Comparison of ENCODE assay signal across 12 mouse cellular contexts in the genomic region with DNA sequence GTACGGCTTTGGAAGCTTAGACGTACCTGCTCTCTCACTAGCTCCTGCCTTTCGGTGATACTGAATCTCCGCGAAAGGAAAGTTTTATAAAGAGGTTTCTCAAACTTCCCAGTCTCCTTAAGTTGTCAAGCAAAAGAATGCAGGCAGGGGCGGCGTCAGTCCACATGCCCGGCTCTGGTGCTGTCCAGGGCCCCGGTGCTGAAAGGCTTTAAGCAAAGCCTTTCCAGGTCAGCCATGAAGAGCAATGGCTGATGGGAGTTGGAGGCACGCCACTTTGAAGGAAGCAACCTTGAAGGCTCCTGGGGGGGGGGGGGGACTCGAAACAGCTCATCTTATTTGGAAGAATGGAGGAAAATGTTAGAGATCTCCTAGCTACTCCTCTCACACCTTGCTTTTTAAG. TPM values are rescaled to one million over a fixed set of nuclear protein-coding genes. Genes with fewer than 3 reads are reported as not detected.
DNase-seq lines count a peak whose midpoint lies in the region; ATAC-seq and TF ChIP-seq lines count a peak whose summit lies in the region.
"Had no signal": no experiment of that assay in that cellular context is flagged by ENCODE, and none has a peak within 500 bp of the region (broad histone marks: within the 10 kb centered on the region; RNA-seq: fewer than 3 reads in every experiment).

No protein-coding gene starts in this region.

- no peak for TF ChIP-seq POLR2A in thymus, adult 2 months (IDR thresholded peaks at IDR 0.05; ENCODE audit: control insufficient read depth, extremely low read depth, insufficient read depth, low read length, poor library complexity)

- no peak overlapping the region for H3K27ac ChIP-seq in kidney, postnatal 0 days
- no peak overlapping the region for H3K27ac ChIP-seq in kidney, embryonic 16.5 days (ENCODE audit: low read length)
- H3K27ac ChIP-seq in thymus, adult 2 months (ENCODE audit: control insufficient read depth, insufficient read depth, low read length), result no peak overlapping the region
- H3K27ac ChIP-seq: embryonic facial prominence, embryonic 15.5 days; limb, embryonic 13.5 days; neural tube, embryonic 13.5 days had no signal

- H3K4me2 ChIP-seq in kidney, postnatal 0 days (ENCODE audit: low read length), result no peak overlapping the region
- no peak overlapping the region for H3K4me2 ChIP-seq in kidney, embryonic 16.5 days (replicated peaks; ENCODE audit: low read depth, low read length)
- H3K4me2 ChIP-seq: embryonic facial prominence, embryonic 15.5 days; heart, embryonic 11.5 days; limb, embryonic 13.5 days; neural tube, embryonic 13.5 days had no signal

- no peaks in the 10 kb centered on the region for H3K4me1 ChIP-seq in kidney, postnatal 0 days (replicated peaks; ENCODE audit: insufficient read depth, low read length)
- H3K4me1 ChIP-seq in kidney, embryonic 16.5 days (ENCODE audit: insufficient read depth, low read length), result no peaks in the 10 kb centered on the region
- no peaks in the 10 kb centered on the region for H3K4me1 ChIP-seq in thymus, adult 2 months (replicated peaks; ENCODE audit: control insufficient read depth, insufficient read depth, low read length)
- H3K4me1 ChIP-seq: embryonic facial prominence, embryonic 15.5 days; limb, embryonic 13.5 days had no signal

- TF ChIP-seq CTCF in kidney, postnatal 0 days (IDR thresholded peaks at IDR 0.05; ENCODE audit: low read depth), result no peak; the same call in 1 of the 2 replicates
- TF ChIP-seq CTCF in thymus, adult 2 months (IDR thresholded peaks at IDR 0.05; ENCODE audit: borderline replicate concordance, control insufficient read depth, extremely low read depth, insufficient read depth, low read length, poor library complexity), result no peak

- peak; percentile 77 for DNase-seq in kidney, postnatal 0 days (ENCODE audit: low spot score)
- peak; percentile 28 for DNase-seq in adipocyte (ENCODE audit: low spot score)
- peak; percentile 65 for DNase-seq in embryo, embryonic 11.5 days (ENCODE audit: low read depth, low spot score)
- peak; percentile 38 to 42 for DNase-seq in lung, postnatal 4 days
- no peak for DNase-seq in cerebellum, adult 9-10 months
- DNase-seq in left cerebral cortex, postnatal 14 days (ENCODE audit: low spot score in 2 of 2), result no peak
- DNase-seq in thymus, adult 2 months, result no peak

- no peak for ATAC-seq in kidney, postnatal 0 days (replicated peaks; ENCODE audit: low FRiP score, low read depth)
- ATAC-seq in kidney, embryonic 16.5 days (ENCODE audit: low FRiP score, low TSS enrichment), result no peak

- 17% methylated on average over 11 of the region's 11 CpGs for WGBS in kidney, postnatal 0 days
- 17% methylated on average over 11 of the region's 11 CpGs for WGBS in kidney, embryonic 16.5 days
- WGBS in thymus, adult 2 months, result 27% methylated on average over 11 of the region's 11 CpGs

- intact Hi-C loops in left cerebral cortex, postnatal 14 days (cut with DNase I), result no loop called here

- no peaks in the 10 kb centered on the region for H3K36me3 ChIP-seq in kidney, postnatal 0 days (ENCODE audit: insufficient read depth, low read length)
- H3K36me3 ChIP-seq in kidney, embryonic 16.5 days (ENCODE audit: insufficient read depth, low read length), result no peaks in the 10 kb centered on the region
- no peaks in the 10 kb centered on the region for H3K36me3 ChIP-seq in thymus, adult 2 months (ENCODE audit: control insufficient read depth, insufficient read depth, low read length)
- H3K36me3 ChIP-seq: embryonic facial prominence, embryonic 15.5 days; limb, embryonic 13.5 days; neural tube, embryonic 13.5 days had no signal

- no peak overlapping the region for H3K4me3 ChIP-seq in kidney, postnatal 0 days (replicated peaks; ENCODE audit: low read depth, low read length)
- no peak overlapping the region for H3K4me3 ChIP-seq in kidney, embryonic 16.5 days (ENCODE audit: low read length)
- H3K4me3 ChIP-seq in thymus, adult 2 months (ENCODE audit: control insufficient read depth, insufficient read depth, low read length), result no peak overlapping the region
- H3K4me3 ChIP-seq: embryonic facial prominence, embryonic 15.5 days; limb, embryonic 13.5 days; neural tube, embryonic 13.5 days had no signal

- no peaks in the 10 kb centered on the region for H3K27me3 ChIP-seq in kidney, postnatal 0 days (ENCODE audit: insufficient read depth, low read length)
- H3K27me3 ChIP-seq in kidney, embryonic 16.5 days (ENCODE audit: insufficient read depth, low read length), result no peaks in the 10 kb centered on the region
- H3K27me3 ChIP-seq in thymus, adult 2 months (ENCODE audit: control insufficient read depth, insufficient read depth, low read length), result no peaks in the 10 kb centered on the region
- H3K27me3 ChIP-seq: embryonic facial prominence, embryonic 15.5 days; limb, embryonic 13.5 days; neural tube, embryonic 13.5 days had no signal

- H3K9ac ChIP-seq in kidney, postnatal 0 days (ENCODE audit: low read depth, low read length), result no peak overlapping the region
- H3K9ac ChIP-seq in kidney, embryonic 16.5 days (replicated peaks; ENCODE audit: low read length), result no peak overlapping the region
- H3K9ac ChIP-seq: embryonic facial prominence, embryonic 15.5 days; limb, embryonic 13.5 days; neural tube, embryonic 13.5 days had no signal

- no peaks in the 10 kb centered on the region for H3K9me3 ChIP-seq in kidney, postnatal 0 days (replicated peaks; ENCODE audit: low read length)
- H3K9me3 ChIP-seq in kidney, embryonic 16.5 days (ENCODE audit: low read length), result no peaks in the 10 kb centered on the region
- H3K9me3 ChIP-seq: embryonic facial prominence, embryonic 15.5 days; limb, embryonic 13.5 days; neural tube, embryonic 13.5 days had no signal

RNA-seq across cellular contexts. Expression of a gene that starts 34.3 kb away (rescaled TPM):
- 2.6 and 3.5 TPM in 2 replicates for polyA plus RNA-seq in kidney, postnatal 0 days (2015; fragmentation: Nextera tagmentation; extraction: Ambion mirVana)
- polyA plus RNA-seq in kidney, embryonic 16.5 days (2015; fragmentation: Nextera tagmentation; extraction: Ambion mirVana), result 6.0 and 6.2 TPM in 2 replicates
- total RNA-seq in left cerebral cortex, postnatal 14 days (2021), result 10 to 100 TPM; 77.3 to 88.9 TPM
- 0.64 and 1.1 TPM in 2 replicates for polyA plus RNA-seq in thymus, adult 2 months (2012; rRNA removed)

Comparison
In these comparisons a context has a peak if more than half of its experiments do, and no peak if none do; other contexts are left out.
1. DNase-seq: peak in kidney, postnatal 0 days (single experiment), adipocyte (single experiment), embryo, embryonic 11.5 days (single experiment) and lung, postnatal 4 days (2 of 2); none in cerebellum, adult 9-10 months (single experiment), left cerebral cortex, postnatal 14 days (0 of 2) and thymus, adult 2 months (single experiment).